Comparison of ENCODE assay signal across 8 mouse cellular contexts in the genomic region with DNA sequence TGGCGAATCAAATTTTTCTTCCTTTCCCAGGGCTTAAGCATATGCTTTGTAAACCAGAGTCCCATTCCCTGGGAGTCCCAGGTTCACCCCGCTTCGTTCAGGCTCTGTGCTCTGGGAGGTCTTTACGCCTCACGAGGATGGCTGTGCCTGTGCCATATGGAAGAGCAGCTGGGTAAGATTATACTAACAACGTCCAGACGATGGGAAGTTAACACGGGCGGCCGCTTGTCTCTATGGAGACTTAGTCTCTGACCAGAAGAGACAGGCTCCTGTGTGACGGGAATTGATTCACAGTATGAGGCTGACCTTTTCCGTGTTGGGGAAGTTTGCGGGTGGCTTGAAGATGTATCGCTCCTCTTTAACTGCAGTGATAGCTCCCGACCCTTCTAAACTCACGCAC.
DNase-seq lines count a peak whose midpoint lies in the region; ATAC-seq lines count a peak whose summit lies in the region.

No protein-coding gene starts in this region.

- 38% methylated on average over 16 of the region's 16 CpGs for WGBS in heart, embryonic 16.5 days
- WGBS in forebrain, embryonic 16.5 days = 48% methylated on average over 16 of the region's 16 CpGs
- WGBS in midbrain, embryonic 12.5 days = 36% methylated on average over 16 of the region's 16 CpGs

- no peak for DNase-seq in heart, postnatal 10 days
- DNase-seq in cerebellum, adult 11-12 months = peak; percentile 5
- DNase-seq in kidney, adult 9 months = no peak
- DNase-seq in urinary bladder, postnatal 25 days (ENCODE audit: low spot score) = no peak

- no peak overlapping the region; the same call in 1 of the 2 replicates for H3K4me3 ChIP-seq in heart, embryonic 16.5 days (ENCODE audit: low read length)
- no peak overlapping the region for H3K4me3 ChIP-seq in forebrain, embryonic 16.5 days (replicated peaks; ENCODE audit: low read length)
- no peak overlapping the region for H3K4me3 ChIP-seq in midbrain, embryonic 12.5 days

- H3K9ac ChIP-seq in heart, embryonic 16.5 days (ENCODE audit: low read length) = no peak overlapping the region
- no peak overlapping the region for H3K9ac ChIP-seq in forebrain, embryonic 16.5 days (replicated peaks; ENCODE audit: low read depth, low read length)
- H3K9ac ChIP-seq in midbrain, embryonic 12.5 days (replicated peaks) = no peak overlapping the region

- no peaks in the 10 kb centered on the region for H3K27me3 ChIP-seq in heart, embryonic 16.5 days (ENCODE audit: control insufficient read depth, insufficient read depth, low read length)
- H3K27me3 ChIP-seq in forebrain, embryonic 16.5 days (replicated peaks; ENCODE audit: control insufficient read depth, insufficient read depth, low read length) = no peaks in the 10 kb centered on the region
- H3K27me3 ChIP-seq in midbrain, embryonic 12.5 days = no peaks in the 10 kb centered on the region

- peak overlapping the region; percentile 49 for H3K4me2 ChIP-seq in heart, embryonic 16.5 days (ENCODE audit: low read depth, low read length)
- H3K4me2 ChIP-seq in forebrain, embryonic 16.5 days (ENCODE audit: low read length) = 0 out of 2 replicates have a peak overlapping the region, but pooled peaks have one; percentile 6
- peak overlapping the region; percentile 32 for H3K4me2 ChIP-seq in midbrain, embryonic 12.5 days (replicated peaks)

- no peaks in the 10 kb centered on the region for H3K9me3 ChIP-seq in heart, embryonic 16.5 days (replicated peaks; ENCODE audit: control insufficient read depth, low read length)
- H3K9me3 ChIP-seq in forebrain, embryonic 16.5 days (ENCODE audit: control insufficient read depth, low read length) = no peaks in the 10 kb centered on the region
- no peaks in the 10 kb centered on the region for H3K9me3 ChIP-seq in midbrain, embryonic 12.5 days

- no peak overlapping the region for H3K27ac ChIP-seq in heart, embryonic 16.5 days (ENCODE audit: low read length)
- no peak overlapping the region for H3K27ac ChIP-seq in forebrain, embryonic 16.5 days (ENCODE audit: low read length)
- H3K27ac ChIP-seq in midbrain, embryonic 12.5 days (replicated peaks) = 0 out of 2 replicates have a peak overlapping the region, but pooled peaks have one; percentile 1

- intact Hi-C loops in heart, postnatal 10 days (cut with DNase I) = no loop called here

- no peak for ATAC-seq in heart, embryonic 16.5 days (replicated peaks; ENCODE audit: extremely low read depth, insufficient read depth, low FRiP score)
- ATAC-seq in forebrain, embryonic 16.5 days = peak; percentile 72; the same call in 1 of the 2 replicates
- ATAC-seq in midbrain, embryonic 12.5 days (ENCODE audit: low FRiP score, low read depth) = peak; percentile 88
- no peak for ATAC-seq in granulocyte monocyte progenitor cell, adult 5-6 weeks (replicated peaks; ENCODE audit: poor library complexity, severe bottlenecking)

- H3K4me1 ChIP-seq in heart, embryonic 16.5 days (ENCODE audit: control insufficient read depth, insufficient read depth, low read length) = no peaks in the 10 kb centered on the region; the same call in 1 of the 2 replicates
- no peaks in the 10 kb centered on the region for H3K4me1 ChIP-seq in forebrain, embryonic 16.5 days (replicated peaks; ENCODE audit: control insufficient read depth, insufficient read depth, low read length)
- peaks cover 3% of the 10 kb centered on the region; the same call in 1 of the 2 replicates for H3K4me1 ChIP-seq in midbrain, embryonic 12.5 days

- no peaks in the 10 kb centered on the region for H3K36me3 ChIP-seq in heart, embryonic 16.5 days (ENCODE audit: control insufficient read depth, insufficient read depth)
- no peaks in the 10 kb centered on the region for H3K36me3 ChIP-seq in forebrain, embryonic 16.5 days (ENCODE audit: control insufficient read depth, insufficient read depth)
- no peaks in the 10 kb centered on the region for H3K36me3 ChIP-seq in midbrain, embryonic 12.5 days

Comparison
In these comparisons a context has a peak if more than half of its experiments do, and no peak if none do; other contexts are left out.
1. ATAC-seq: peak in forebrain, embryonic 16.5 days (single experiment) and midbrain, embryonic 12.5 days (single experiment); none in heart, embryonic 16.5 days (single experiment) and granulocyte monocyte progenitor cell, adult 5-6 weeks (single experiment).
2. Peak in every context shown above with its lines, with median percentiles within 50 percentile points of each other: H3K4me2 ChIP-seq.